Mouse (Mus musculus) heart, embryonic 14.5 days (tissue): ENCODE results near the gene Ndufv2. TPM values are rescaled to one million over a fixed set of nuclear protein-coding genes. Genes with fewer than 3 reads are reported as not detected.

Source experiments
- ATAC-seq: fragments of 200-750 bp; cut with Nextera tagmentation; 2 replicates; pipeline ENCODE4 v1.8.0; 2017; ENCODE audit warnings: low read depth, moderate TSS enrichment; ENCODE audit not compliant: insufficient number of reproducible peaks, insufficient read depth, low FRiP score
- H3K27ac ChIP-seq, 2 experiments: fragments of 200-500 bp in 1 of 2; fragments of 300-500 bp in 1 of 2; sonication (generic) in 1 of 2; replicated peaks in 1 of 2; 2 replicates each; pipeline ENCODE4 v1.5.1; 2012 to 2014; ENCODE audit warnings: low read depth in 2 of 2, low read length in 2 of 2, control low read depth in 1 of 2, mild to moderate bottlenecking in 1 of 2, mixed read lengths in 1 of 2; ENCODE audit not compliant: control insufficient read depth in 1 of 2, insufficient read depth in 1 of 2
- H3K27me3 ChIP-seq: fragments of 300-500 bp; sonication (generic); 2 replicates; pipeline ENCODE4 v1.6.1; 2014; ENCODE audit warnings: mild to moderate bottlenecking, low read length, control low read depth; ENCODE audit not compliant: control insufficient read depth, insufficient read depth
- H3K36me3 ChIP-seq: fragments of 300-500 bp; sonication (generic); 2 replicates; pipeline ENCODE4 v1.6.1; 2014; ENCODE audit warnings: mild to moderate bottlenecking, control low read depth, low read length, mixed read lengths; ENCODE audit not compliant: control insufficient read depth, insufficient read depth
- H3K4me1 ChIP-seq, 2 experiments: fragments of 200-500 bp in 1 of 2; fragments of 300-500 bp in 1 of 2; sonication (generic) in 1 of 2; 2 replicates each; pipeline ENCODE4 v1.6.1; 2012 to 2014; ENCODE audit warnings: low read length in 2 of 2, control low read depth in 1 of 2, mixed read lengths in 1 of 2; ENCODE audit not compliant: control insufficient read depth in 2 of 2, insufficient read depth in 2 of 2
- H3K4me2 ChIP-seq: fragments of 300-500 bp; sonication (generic); 2 replicates; pipeline ENCODE4 v1.6.1; 2014; ENCODE audit warnings: mild to moderate bottlenecking, low read length
- H3K4me3 ChIP-seq, 2 experiments: fragments of 200-500 bp in 1 of 2; fragments of 300-500 bp in 1 of 2; sonication (generic) in 1 of 2; 2 replicates each; pipeline ENCODE4 v1.5.1; 2012 to 2014; ENCODE audit warnings: low read length in 2 of 2, mild to moderate bottlenecking in 2 of 2, control low read depth in 1 of 2, low read depth in 1 of 2, moderate library complexity in 1 of 2; ENCODE audit not compliant: control insufficient read depth in 1 of 2, insufficient read depth in 1 of 2
- H3K9ac ChIP-seq: fragments of 300-500 bp; sonication (generic); 2 replicates; pipeline ENCODE4 v1.6.1; 2014; ENCODE audit warnings: mild to moderate bottlenecking, low read length
- H3K9me3 ChIP-seq: fragments of 300-500 bp; sonication (generic); 2 replicates; pipeline ENCODE4 v1.6.1; 2016; ENCODE audit warnings: low read length, control low read depth; ENCODE audit not compliant: control insufficient read depth
- WGBS: fragments of 180-500 bp; shearing (Covaris S2); extraction: QIAGEN DNeasy Blood & Tissue Kit; methylation state at CpG from one replicate; pipeline ENCODE4 v1.1.7; 2014; 5-methylcytosine and 5-hydroxymethylcytosine counted together
- polyA plus RNA-seq: library from polyadenylated mRNA; unstranded; fragments of >200 nt; fragmentation: Nextera tagmentation; extraction: Ambion mirVana; gene quantifications from 2 replicates; pipeline ENCODE4 v1.2.1, GENCODE M21; 2014

The Ndufv2 gene
- polyA plus RNA-seq, 1 experiment from 2014 or later: 713 TPM

GRCm38 (mm10) chr17:66085038-66085437, 16.3 kb downstream of the Ndufv2 start:
- no peak overlapping the region for H3K27ac ChIP-seq
- peaks cover 76% of the 10 kb centered on the region for H3K36me3 ChIP-seq
- H3K4me3 ChIP-seq: no peak overlapping the region
- no peaks in the 10 kb centered on the region for H3K4me1 ChIP-seq
- WGBS: 79% methylated on average over 1 of the region's 1 CpGs
- ATAC-seq: no peak
- no peak overlapping the region for H3K9ac ChIP-seq
- no peaks in the 10 kb centered on the region for H3K9me3 ChIP-seq
- H3K4me2 ChIP-seq: no peak overlapping the region
- no peaks in the 10 kb centered on the region for H3K27me3 ChIP-seq

- no peaks in the 10 kb centered on the region for H3K9me3 ChIP-seq
- no peak for ATAC-seq
- peaks cover 78% of the 10 kb centered on the region for H3K36me3 ChIP-seq
- 18% methylated on average over 1 of the region's 1 CpGs for WGBS
- H3K4me2 ChIP-seq: no peak overlapping the region
- no peaks in the 10 kb centered on the region for H3K4me1 ChIP-seq
- H3K27ac ChIP-seq: no peak overlapping the region
- H3K9ac ChIP-seq: no peak overlapping the region
- no peak overlapping the region for H3K4me3 ChIP-seq
- no peaks in the 10 kb centered on the region for H3K27me3 ChIP-seq
These were observed 16.9 kb downstream of the Ndufv2 start for GRCm38 (mm10) chr17:66084486-66084885.

GRCm38 (mm10) chr17:66077437-66077850, 23.9 kb downstream of the Ndufv2 start:
- Histone ChIP-seq H3K36me3 (peaks cover 38% of the 10 kb centered on the region), H3K4me1 (0 out of 4 replicates have a peak, but pooled peaks cover 0 to 7% of the 10 kb centered on the region in 2 experiments), H3K27ac (peak overlapping the region; percentile 61 to 87), H3K9ac (peak overlapping the region; percentile 82), H3K9me3 (no peaks in the 10 kb centered on the region), H3K4me2 (peak overlapping the region; percentile 77), H3K27me3 (no peaks in the 10 kb centered on the region), H3K4me3 (peak overlapping the region; percentile 88 to 96)
- peak; percentile 57; the same call in 1 of the 2 replicates for ATAC-seq
- 1% methylated on average over 23 of the region's 23 CpGs for WGBS

- Histone ChIP-seq H3K27ac (peak within 1 kb of the TSS; percentile 82 to 87), H3K9ac (peak within 1 kb of the TSS; percentile 82), H3K4me3 (peak within 1 kb of the TSS; percentile 88 to 96), H3K27me3 (no peaks in the 10 kb centered on the region), H3K36me3 (peaks cover 38% of the 10 kb centered on the region), H3K4me2 (peak within 1 kb of the TSS; percentile 77), H3K4me1 (0 out of 4 replicates have a peak, but pooled peaks cover 0 to 7% of the 10 kb centered on the region in 2 experiments), H3K9me3 (no peaks in the 10 kb centered on the region)
- WGBS: under 1% methylated on average over 49 of the region's 53 CpGs
- peak; percentile 95 for ATAC-seq
These were observed 24.4 kb downstream of the Ndufv2 start, which contains the start of gene Ankrd12 for GRCm38 (mm10) chr17:66076934-66077333. Ankrd12 (minus strand) TSS chr17:66077089.

GRCm38 (mm10) chr17:66076174-66076927, 25.0 kb downstream of the Ndufv2 start:
- Histone ChIP-seq H3K4me3 (peak overlapping the region; percentile 88 to 96), H3K27ac (peak overlapping the region; percentile 82 to 87), H3K27me3 (no peaks in the 10 kb centered on the region), H3K9ac (peak overlapping the region; percentile 82), H3K36me3 (peaks cover 32% of the 10 kb centered on the region), H3K4me2 (peak overlapping the region; percentile 77), H3K9me3 (no peaks in the 10 kb centered on the region), H3K4me1 (0 out of 4 replicates have a peak, but pooled peaks cover 0 to 7% of the 10 kb centered on the region in 2 experiments)
- peak; percentile 80 for ATAC-seq
- WGBS: under 1% methylated on average over 81 of the region's 95 CpGs

GRCm38 (mm10) chr17:66075827-66076173, 25.6 kb downstream of the Ndufv2 start:
- Histone ChIP-seq H3K4me1 (0 out of 4 replicates have a peak, but pooled peaks cover 0 to 7% of the 10 kb centered on the region in 2 experiments), H3K9ac (peak overlapping the region; percentile 82), H3K27ac (peak overlapping the region; percentile 82 to 87; a peak in 2 of 4 replicates), H3K4me3 (peak overlapping the region; percentile 88 to 96), H3K27me3 (no peaks in the 10 kb centered on the region), H3K9me3 (no peaks in the 10 kb centered on the region), H3K4me2 (peak overlapping the region; percentile 77), H3K36me3 (peaks cover 26% of the 10 kb centered on the region)
- no peak for ATAC-seq
- WGBS: 9% methylated on average over 12 of the region's 12 CpGs

- H3K4me3 ChIP-seq: no peak overlapping the region
- H3K36me3 ChIP-seq: peaks cover 8% of the 10 kb centered on the region; the same call in 1 of the 2 replicates
- no peak overlapping the region for H3K27ac ChIP-seq
- 86% methylated on average over 7 of the region's 7 CpGs for WGBS
- H3K27me3 ChIP-seq: no peaks in the 10 kb centered on the region
- no peaks in the 10 kb centered on the region for H3K9me3 ChIP-seq
- no peak overlapping the region for H3K4me2 ChIP-seq
- H3K4me1 ChIP-seq: 0 out of 4 replicates have a peak, but pooled peaks cover 0 to 7% of the 10 kb centered on the region in 2 experiments
- ATAC-seq: no peak
- no peak overlapping the region for H3K9ac ChIP-seq
These were observed 27.4 kb downstream of the Ndufv2 start for GRCm38 (mm10) chr17:66073971-66074370.
